Mouse (Mus musculus): ENCODE measurements around the gene Selenom. TPM values are rescaled to one million over a fixed set of nuclear protein-coding genes. Genes with fewer than 3 reads are reported as not detected.

Selenom gene
- polyA plus RNA-seq, 1 experiment from 2014 or later = 225 TPM

DNA sequence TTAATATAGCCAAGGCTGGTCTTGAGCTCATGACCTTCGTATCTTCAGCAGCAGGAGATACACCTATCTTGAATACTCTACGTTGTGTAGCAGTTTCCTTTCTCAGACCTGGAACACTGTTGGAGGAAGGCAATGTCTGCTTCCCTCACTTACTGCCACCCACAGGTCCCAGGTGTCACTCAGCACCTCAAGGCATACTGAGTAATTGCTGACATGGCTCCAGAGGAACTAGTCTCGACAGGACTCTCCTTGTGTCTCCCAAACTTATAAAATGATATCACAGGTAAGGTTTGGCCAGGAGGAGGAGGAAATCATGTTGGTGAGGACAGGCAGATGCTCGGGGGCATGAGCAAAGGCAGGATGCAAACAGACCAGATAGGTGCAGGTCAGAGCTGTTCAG is 40.5 kb downstream of the Selenom start:
- no peaks in the 10 kb centered on the region for H3K4me1 ChIP-seq (ENCODE audit: control insufficient read depth, insufficient read depth, low read depth, low read length)
- H3K4me3 ChIP-seq (ENCODE audit: low read length) = no peak overlapping the region
- no peak for ATAC-seq
- H3K36me3 ChIP-seq (ENCODE audit: control insufficient read depth, insufficient read depth, low read length) = no peaks in the 10 kb centered on the region
- 89% methylated on average over 4 of the region's 4 CpGs for WGBS
- no peak overlapping the region for H3K27ac ChIP-seq (ENCODE audit: low read depth, low read length)
- H3K9ac ChIP-seq (ENCODE audit: low read depth, low read length) = no peak overlapping the region
- no peak overlapping the region for H3K4me2 ChIP-seq (ENCODE audit: low read length)
- no peaks in the 10 kb centered on the region for H3K27me3 ChIP-seq (replicated peaks; ENCODE audit: control insufficient read depth, insufficient read depth, low read length)
- no peaks in the 10 kb centered on the region for H3K9me3 ChIP-seq (ENCODE audit: control insufficient read depth, low read length)

- H3K4me2 ChIP-seq (ENCODE audit: low read length) = no peak overlapping the region
- no peaks in the 10 kb centered on the region for H3K4me1 ChIP-seq (ENCODE audit: control insufficient read depth, insufficient read depth, low read depth, low read length)
- no peak for ATAC-seq
- no peaks in the 10 kb centered on the region for H3K9me3 ChIP-seq (ENCODE audit: control insufficient read depth, low read length)
- no peaks in the 10 kb centered on the region for H3K36me3 ChIP-seq (ENCODE audit: control insufficient read depth, insufficient read depth, low read length)
- WGBS = 86% methylated on average over 3 of the region's 3 CpGs
- no peak overlapping the region for H3K9ac ChIP-seq (ENCODE audit: low read depth, low read length)
- H3K27ac ChIP-seq (ENCODE audit: low read depth, low read length) = no peak overlapping the region
- H3K4me3 ChIP-seq (ENCODE audit: low read length) = no peak overlapping the region
- H3K27me3 ChIP-seq (replicated peaks; ENCODE audit: control insufficient read depth, insufficient read depth, low read length) = no peaks in the 10 kb centered on the region
Observed at GRCm38 (mm10) chr11:3557852-3558251, 43.4 kb downstream of the Selenom start.

GRCm38 (mm10) chr11:3560202-3560601 is 45.7 kb downstream of the Selenom start:
- no peaks in the 10 kb centered on the region for H3K27me3 ChIP-seq (replicated peaks; ENCODE audit: control insufficient read depth, insufficient read depth, low read length)
- H3K27ac ChIP-seq (ENCODE audit: low read depth, low read length) = no peak overlapping the region
- H3K4me1 ChIP-seq (ENCODE audit: control insufficient read depth, insufficient read depth, low read depth, low read length) = no peaks in the 10 kb centered on the region
- no peak for ATAC-seq
- H3K4me2 ChIP-seq (ENCODE audit: low read length) = no peak overlapping the region
- H3K9me3 ChIP-seq (ENCODE audit: control insufficient read depth, low read length) = no peaks in the 10 kb centered on the region
- H3K4me3 ChIP-seq (ENCODE audit: low read length) = no peak overlapping the region
- no peaks in the 10 kb centered on the region for H3K36me3 ChIP-seq (ENCODE audit: control insufficient read depth, insufficient read depth, low read length)
- 78% methylated on average over 5 of the region's 5 CpGs for WGBS
- no peak overlapping the region for H3K9ac ChIP-seq (ENCODE audit: low read depth, low read length)

DNA sequence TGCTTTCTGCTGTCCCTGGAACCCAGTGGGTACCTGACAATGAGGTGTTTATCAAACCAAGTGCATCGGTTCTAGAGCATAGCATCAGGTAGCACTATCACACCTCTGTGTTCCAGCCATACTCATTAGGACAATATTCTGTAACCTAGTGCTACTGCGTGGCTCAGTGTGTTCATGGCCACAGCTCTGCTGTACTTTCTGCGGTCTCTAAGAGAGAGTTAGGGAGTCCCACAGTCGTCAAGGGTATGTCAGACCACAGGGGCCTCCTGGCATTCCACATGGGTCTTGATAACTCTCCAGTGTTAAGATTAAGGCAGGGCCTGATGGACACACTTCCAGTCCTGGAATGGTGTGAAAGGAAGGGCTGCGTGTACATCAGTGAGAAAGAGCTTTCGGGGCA is 49.4 kb downstream of the Selenom start:
- no peak for ATAC-seq
- Histone ChIP-seq H3K9ac (ENCODE audit: low read depth, low read length) (no peak overlapping the region), H3K27ac (ENCODE audit: low read depth, low read length) (no peak overlapping the region), H3K36me3 (ENCODE audit: control insufficient read depth, insufficient read depth, low read length) (no peaks in the 10 kb centered on the region), H3K9me3 (ENCODE audit: control insufficient read depth, low read length) (no peaks in the 10 kb centered on the region), H3K4me3 (ENCODE audit: low read length) (no peak overlapping the region), H3K4me2 (ENCODE audit: low read length) (no peak overlapping the region), H3K4me1 (ENCODE audit: control insufficient read depth, insufficient read depth, low read depth, low read length) (no peaks in the 10 kb centered on the region), H3K27me3 (replicated peaks; ENCODE audit: control insufficient read depth, insufficient read depth, low read length) (no peaks in the 10 kb centered on the region)
- WGBS = 91% methylated on average over 6 of the region's 6 CpGs

- Histone ChIP-seq H3K4me1 (ENCODE audit: control insufficient read depth, insufficient read depth, low read depth, low read length) (no peaks in the 10 kb centered on the region), H3K9ac (ENCODE audit: low read depth, low read length) (no peak overlapping the region), H3K4me2 (ENCODE audit: low read length) (no peak overlapping the region), H3K36me3 (ENCODE audit: control insufficient read depth, insufficient read depth, low read length) (no peaks in the 10 kb centered on the region), H3K27me3 (replicated peaks; ENCODE audit: control insufficient read depth, insufficient read depth, low read length) (no peaks in the 10 kb centered on the region), H3K27ac (ENCODE audit: low read depth, low read length) (no peak overlapping the region), H3K4me3 (ENCODE audit: low read length) (no peak overlapping the region), H3K9me3 (ENCODE audit: control insufficient read depth, low read length) (no peaks in the 10 kb centered on the region)
- no peak for ATAC-seq
- WGBS = 55% methylated on average over 7 of the region's 7 CpGs
Observed at GRCm38 (mm10) chr11:3564451-3564850, 50.0 kb downstream of the Selenom start.

- WGBS = 74% methylated on average over 4 of the region's 4 CpGs
- Histone ChIP-seq H3K4me1 (ENCODE audit: control insufficient read depth, insufficient read depth, low read depth, low read length) (no peaks in the 10 kb centered on the region), H3K36me3 (ENCODE audit: control insufficient read depth, insufficient read depth, low read length) (no peaks in the 10 kb centered on the region), H3K4me2 (ENCODE audit: low read length) (no peak overlapping the region), H3K9me3 (ENCODE audit: control insufficient read depth, low read length) (no peaks in the 10 kb centered on the region), H3K27me3 (replicated peaks; ENCODE audit: control insufficient read depth, insufficient read depth, low read length) (no peaks in the 10 kb centered on the region), H3K27ac (ENCODE audit: low read depth, low read length) (no peak overlapping the region), H3K9ac (ENCODE audit: low read depth, low read length) (no peak overlapping the region), H3K4me3 (ENCODE audit: low read length) (no peak overlapping the region)
- ATAC-seq = no peak
Observed at GRCm38 (mm10) chr11:3566018-3566417, 51.5 kb downstream of the Selenom start.

Other genes starting within 250 kb of the Selenom start
- gene Drg1, start 248.3 kb upstream of the Selenom start, polyA plus RNA-seq (2015; fragmentation: Nextera tagmentation; extraction: Ambion mirVana) = 207 and 210 TPM in 2 replicates
- 35.2 and 40.7 TPM in 2 replicates for gene Patz1, start 225.8 kb upstream of the Selenom start, polyA plus RNA-seq (2015; fragmentation: Nextera tagmentation; extraction: Ambion mirVana)
- gene Pik3ip1, start 184.3 kb upstream of the Selenom start, polyA plus RNA-seq (2015; fragmentation: Nextera tagmentation; extraction: Ambion mirVana) = 30.8 and 36.1 TPM in 2 replicates
- gene Limk2, start 105.5 kb upstream of the Selenom start, polyA plus RNA-seq (2015; fragmentation: Nextera tagmentation; extraction: Ambion mirVana) = 159 and 164 TPM in 2 replicates
- 43.0 and 46.2 TPM in 2 replicates for gene Rnf185, start 62.3 kb upstream of the Selenom start, polyA plus RNA-seq (2015; fragmentation: Nextera tagmentation; extraction: Ambion mirVana)
- gene Pla2g3, start 26.4 kb upstream of the Selenom start, polyA plus RNA-seq (2015; fragmentation: Nextera tagmentation; extraction: Ambion mirVana) = 4.0 and 9.2 TPM in 2 replicates
- gene Inpp5j, start 9.9 kb upstream of the Selenom start, polyA plus RNA-seq (2015; fragmentation: Nextera tagmentation; extraction: Ambion mirVana) = 12.5 and 13.9 TPM in 2 replicates
- gene Smtn, start 25.9 kb downstream of the Selenom start, polyA plus RNA-seq (2015; fragmentation: Nextera tagmentation; extraction: Ambion mirVana) = 15.2 and 21.8 TPM in 2 replicates
- gene Morc2a, start 134.5 kb downstream of the Selenom start, polyA plus RNA-seq (2015; fragmentation: Nextera tagmentation; extraction: Ambion mirVana) = 25.9 and 31.0 TPM in 2 replicates

Data from hindbrain, embryonic 16.5 days (tissue).